Mouse (Mus musculus) forebrain, embryonic 11.5 days (tissue): ENCODE data around the gene Mrpl52. TPM values are rescaled to one million over a fixed set of nuclear protein-coding genes. Genes with fewer than 3 reads are reported as not detected.

Source experiments
- ATAC-seq: fragments of 200-750 bp; cut with Nextera tagmentation; replicated peaks from 2 replicates; pipeline ENCODE4 v1.8.0; 2017; ENCODE audit warnings: moderate TSS enrichment; ENCODE audit not compliant: low FRiP score
- DNase-seq: peaks from one replicate; pipeline ENCODE4 v3.0.0-alpha.2; 2017; ENCODE audit warnings: low spot score
- H3K27ac ChIP-seq: fragments of 300-500 bp; sonication (generic); 2 replicates; pipeline ENCODE4 v1.5.1; 2014; ENCODE audit warnings: low read depth, low read length
- H3K27me3 ChIP-seq: fragments of 300-500 bp; sonication (generic); 2 replicates; pipeline ENCODE4 v1.6.1; 2014; ENCODE audit warnings: mild to moderate bottlenecking, low read length, mixed read lengths; ENCODE audit not compliant: control insufficient read depth, insufficient read depth
- H3K36me3 ChIP-seq: fragments of 300-500 bp; sonication (generic); 2 replicates; pipeline ENCODE4 v1.6.1; 2014; ENCODE audit warnings: mild to moderate bottlenecking, low read length, moderate library complexity, mixed read lengths; ENCODE audit not compliant: control insufficient read depth, insufficient read depth
- H3K4me1 ChIP-seq: fragments of 300-500 bp; sonication (generic); replicated peaks from 2 replicates; pipeline ENCODE4 v1.6.1; 2014; ENCODE audit warnings: low read length, mixed read lengths; ENCODE audit not compliant: control insufficient read depth, insufficient read depth
- H3K4me2 ChIP-seq: fragments of 300-500 bp; sonication (generic); 2 replicates; pipeline ENCODE4 v1.6.1; 2014; ENCODE audit warnings: low read depth, mild to moderate bottlenecking, low read length, moderate library complexity, mixed read lengths; ENCODE audit not compliant: severe bottlenecking
- H3K4me3 ChIP-seq: fragments of 300-500 bp; sonication (generic); 2 replicates; pipeline ENCODE4 v1.5.1; 2014; ENCODE audit warnings: low read depth, low read length
- H3K9ac ChIP-seq: fragments of 300-500 bp; sonication (generic); 2 replicates; pipeline ENCODE4 v1.6.1; 2014; ENCODE audit warnings: low read length
- H3K9me3 ChIP-seq: fragments of 300-500 bp; sonication (generic); 2 replicates; pipeline ENCODE4 v1.6.1; 2016; ENCODE audit warnings: low read length, mixed read lengths; ENCODE audit not compliant: control insufficient read depth
- WGBS: fragments of 180-500 bp; shearing (Covaris S2); extraction: QIAGEN DNeasy Blood & Tissue Kit; methylation state at CpG from one replicate; pipeline ENCODE4 v1.1.7; 2014; 5-methylcytosine and 5-hydroxymethylcytosine counted together
- polyA plus RNA-seq: library from polyadenylated mRNA; unstranded; fragments of >200 nt; fragmentation: Nextera tagmentation; extraction: Ambion mirVana; gene quantifications from 2 replicates; pipeline ENCODE4 v1.2.1, GENCODE M21; 2014

Gene Mrpl52
- polyA plus RNA-seq, 1 experiment from 2014 or later = 221 TPM

DNA sequence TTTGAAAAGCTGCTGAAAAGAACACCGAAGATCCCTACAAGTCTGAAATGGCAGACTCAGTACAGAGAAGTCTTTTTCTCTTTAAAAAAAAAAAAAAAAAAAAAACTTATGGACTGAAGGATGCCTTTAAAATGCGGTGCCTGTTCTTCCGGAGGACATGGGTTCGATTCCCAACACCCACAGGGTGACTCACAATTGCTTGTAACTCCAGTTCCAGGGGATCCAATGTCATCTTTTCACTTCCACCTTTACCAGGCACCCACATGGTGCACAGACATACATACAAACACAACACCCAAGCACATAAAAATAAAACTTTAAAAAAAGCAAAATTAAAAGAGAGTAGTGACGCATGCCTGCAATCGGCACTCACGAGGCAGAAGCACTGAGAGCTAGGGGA is 987 bp downstream of the Mrpl52 start:
- Histone ChIP-seq H3K9ac (no peak overlapping the region; the same call in 1 of the 2 replicates), H3K4me2 (peak overlapping the region; percentile 67; the same call in 1 of the 2 replicates), H3K36me3 (no peaks in the 10 kb centered on the region), H3K9me3 (no peaks in the 10 kb centered on the region), H3K27me3 (no peaks in the 10 kb centered on the region), H3K4me3 (peak overlapping the region; percentile 88; the same call in 1 of the 2 replicates), H3K27ac (no peak overlapping the region), H3K4me1 (peaks cover 12% of the 10 kb centered on the region)
- no peak for ATAC-seq
- WGBS = 96% methylated on average over 7 of the region's 7 CpGs
- no peak for DNase-seq

DNA sequence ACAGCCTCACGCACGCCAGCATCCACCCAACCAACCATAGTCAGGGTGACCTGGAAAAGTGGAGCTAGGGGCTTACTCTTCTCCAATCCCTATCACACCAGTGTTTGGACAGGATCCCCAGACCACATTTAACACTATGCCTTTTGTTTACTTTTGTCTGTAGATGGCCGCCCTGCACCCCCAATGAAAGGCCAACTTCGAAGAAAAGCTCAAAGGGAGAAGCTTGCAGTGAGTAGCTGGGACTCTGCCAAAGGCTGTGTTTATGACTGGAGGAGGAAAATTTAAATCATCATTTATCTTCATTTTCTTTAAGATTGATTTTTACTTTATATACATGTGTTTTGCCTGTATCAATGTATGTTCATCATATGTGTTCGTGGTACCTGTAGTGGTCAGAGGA is 1.7 kb downstream of the Mrpl52 start:
- no peak overlapping the region for H3K9ac ChIP-seq
- no peak overlapping the region for H3K4me3 ChIP-seq
- peaks cover 20% of the 10 kb centered on the region for H3K4me1 ChIP-seq
- no peaks in the 10 kb centered on the region for H3K9me3 ChIP-seq
- no peaks in the 10 kb centered on the region for H3K36me3 ChIP-seq
- H3K4me2 ChIP-seq = no peak overlapping the region
- H3K27ac ChIP-seq = no peak overlapping the region
- WGBS = 93% methylated on average over 5 of the region's 5 CpGs
- ATAC-seq (no peak), DNase-seq (no peak)
- H3K27me3 ChIP-seq = no peaks in the 10 kb centered on the region

- no peak overlapping the region for H3K27ac ChIP-seq
- H3K36me3 ChIP-seq = no peaks in the 10 kb centered on the region
- peak overlapping the region; percentile 75; the same call in 1 of the 2 replicates for H3K9ac ChIP-seq
- H3K4me1 ChIP-seq = peaks cover 24% of the 10 kb centered on the region
- ATAC-seq (no peak), DNase-seq (no peak)
- H3K4me2 ChIP-seq = peak overlapping the region; percentile 5; the same call in 1 of the 2 replicates
- no peaks in the 10 kb centered on the region for H3K27me3 ChIP-seq
- H3K9me3 ChIP-seq = no peaks in the 10 kb centered on the region
- 75% methylated on average over 7 of the region's 7 CpGs for WGBS
- H3K4me3 ChIP-seq = no peak overlapping the region
These were observed 2.8 kb downstream of the Mrpl52 start for GRCm38 (mm10) chr14:54429332-54430093.

GRCm38 (mm10) chr14:54430406-54431145 is 3.9 kb downstream of the Mrpl52 start:
- H3K4me1 ChIP-seq = peaks cover 24% of the 10 kb centered on the region
- H3K4me2 ChIP-seq = peak overlapping the region; percentile 69
- H3K9ac ChIP-seq = peak overlapping the region; percentile 75
- DNase-seq = no peak
- peak overlapping the region; percentile 49 for H3K4me3 ChIP-seq
- WGBS = 3% methylated on average over 18 of the region's 18 CpGs
- ATAC-seq = 0 out of 2 replicates have a peak, but pooled peaks have one; percentile 19
- H3K27ac ChIP-seq = peak overlapping the region; percentile 77
- no peaks in the 10 kb centered on the region for H3K9me3 ChIP-seq
- no peaks in the 10 kb centered on the region for H3K27me3 ChIP-seq
- H3K36me3 ChIP-seq = no peaks in the 10 kb centered on the region

DNA sequence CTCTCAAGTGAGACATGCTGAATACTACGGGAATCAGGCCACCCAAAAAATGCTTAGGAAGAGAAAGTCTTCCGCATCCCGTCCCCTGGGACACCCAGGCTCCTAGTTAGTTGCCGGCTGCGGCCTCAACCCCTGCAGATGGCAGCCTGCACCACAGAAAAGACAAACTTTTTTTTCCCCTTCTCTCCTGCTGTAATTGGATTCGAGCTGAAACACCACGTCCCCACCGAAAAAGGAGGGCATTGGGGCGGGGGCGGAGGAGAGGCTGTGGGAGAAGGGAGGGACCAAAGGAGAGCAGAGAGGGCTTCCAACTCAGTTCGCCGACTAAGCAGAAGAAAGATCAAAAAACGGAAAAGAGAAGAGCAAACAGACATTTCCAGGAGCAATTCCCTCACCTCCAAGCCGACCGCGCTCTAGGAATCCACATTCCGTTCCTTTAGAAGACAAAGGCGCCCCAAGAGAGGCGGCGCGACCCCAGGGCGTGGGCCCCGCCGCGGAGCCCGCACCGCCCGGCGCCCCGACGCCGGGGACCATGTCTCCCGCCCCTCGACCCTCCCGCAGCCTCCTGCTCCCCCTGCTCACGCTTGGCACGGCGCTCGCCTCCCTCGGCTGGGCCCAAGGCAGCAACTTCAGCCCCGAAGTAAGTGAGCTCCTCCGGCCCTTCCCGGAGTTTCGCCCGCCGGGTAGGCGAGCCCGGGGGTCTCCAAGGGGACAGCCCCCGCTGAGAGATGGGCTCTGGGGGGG is 4.8 kb downstream of the Mrpl52 start, which contains the start of gene Mmp14:
Mmp14 (plus strand) TSS at position 279 of the 744 bp plus-strand sequence.
- Histone ChIP-seq H3K9ac (peak within 1 kb of the TSS; percentile 75), H3K4me3 (peak within 1 kb of the TSS; percentile 49), H3K4me1 (peaks cover 24% of the 10 kb centered on the region), H3K36me3 (no peaks in the 10 kb centered on the region), H3K27ac (peak within 1 kb of the TSS; percentile 77), H3K9me3 (no peaks in the 10 kb centered on the region), H3K4me2 (peak within 1 kb of the TSS; percentile 69), H3K27me3 (no peaks in the 10 kb centered on the region)
- WGBS = under 1% methylated on average over 49 of the region's 49 CpGs
- peak; percentile 51 for ATAC-seq
- DNase-seq = peak; percentile 80

GRCm38 (mm10) chr14:54432078-54432836 is 5.5 kb downstream of the Mrpl52 start:
- H3K9ac ChIP-seq = peak overlapping the region; percentile 75
- no peaks in the 10 kb centered on the region for H3K27me3 ChIP-seq
- 3% methylated on average over 52 of the region's 54 CpGs for WGBS
- H3K4me2 ChIP-seq = peak overlapping the region; percentile 69
- H3K9me3 ChIP-seq = no peaks in the 10 kb centered on the region
- no peaks in the 10 kb centered on the region for H3K36me3 ChIP-seq
- peak overlapping the region; percentile 77 for H3K27ac ChIP-seq
- ATAC-seq (peak; percentile 28), DNase-seq (peak; percentile 76)
- H3K4me3 ChIP-seq = peak overlapping the region; percentile 49
- H3K4me1 ChIP-seq = peaks cover 24% of the 10 kb centered on the region

DNA sequence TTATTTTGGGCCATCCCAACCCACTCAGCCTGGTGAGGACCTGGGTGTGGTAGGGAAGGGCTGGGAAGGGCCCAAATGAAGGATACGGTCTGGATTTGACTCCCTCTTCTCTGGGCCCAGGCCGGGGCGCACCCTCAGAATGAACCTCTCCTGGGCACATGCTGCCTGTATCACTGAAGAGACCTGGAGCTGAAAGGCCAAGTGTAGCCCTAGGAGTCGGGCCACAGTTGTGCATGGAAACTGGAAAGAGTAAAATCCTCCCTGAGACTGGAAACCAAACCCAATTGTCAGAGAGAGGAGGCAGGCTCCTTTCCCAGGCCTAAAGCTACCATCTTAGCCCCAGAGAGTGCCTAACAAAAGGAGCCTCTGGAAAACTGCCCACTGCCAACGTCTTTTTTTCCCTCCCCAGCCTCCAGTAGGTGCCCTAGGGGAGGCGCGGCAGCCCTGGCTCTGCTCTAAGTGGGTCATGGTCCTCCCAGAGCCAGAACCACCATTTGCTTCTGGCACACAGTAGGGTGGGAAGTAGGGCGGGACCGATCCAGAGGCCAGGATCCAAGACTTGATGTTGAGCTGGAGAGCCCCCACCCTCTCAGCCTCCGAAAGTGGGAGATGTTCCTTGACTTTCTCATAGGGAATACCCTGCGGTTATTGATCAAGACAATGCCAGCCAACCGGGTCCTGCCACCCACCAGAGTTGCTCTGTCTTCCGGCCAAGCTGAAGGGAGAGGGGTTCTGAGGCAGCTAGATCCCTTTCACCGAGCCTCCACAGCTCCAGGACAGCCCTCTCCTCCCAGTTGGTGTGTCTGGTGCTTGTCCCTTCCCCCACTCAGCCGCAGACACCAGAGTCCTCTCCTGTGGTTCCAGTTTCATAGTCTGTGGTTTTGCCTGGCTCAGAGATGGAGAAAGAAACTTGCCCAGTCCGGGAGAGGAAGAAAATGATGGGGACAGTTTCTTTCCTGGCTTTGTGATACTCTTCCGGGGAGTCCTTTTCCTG is 6.4 kb downstream of the Mrpl52 start:
- H3K4me2 ChIP-seq = peak overlapping the region; percentile 69
- DNase-seq (no peak), ATAC-seq (no peak)
- peaks cover 24% of the 10 kb centered on the region for H3K4me1 ChIP-seq
- H3K36me3 ChIP-seq = no peaks in the 10 kb centered on the region
- 52% methylated on average over 17 of the region's 17 CpGs for WGBS
- H3K27me3 ChIP-seq = no peaks in the 10 kb centered on the region
- 0 out of 2 replicates have a peak overlapping the region, but pooled peaks have one; percentile 77 for H3K27ac ChIP-seq
- H3K9me3 ChIP-seq = no peaks in the 10 kb centered on the region
- peak overlapping the region; percentile 75 for H3K9ac ChIP-seq
- peak overlapping the region; percentile 49 for H3K4me3 ChIP-seq
